Mouse (Mus musculus): ENCODE measurements around the gene Tmem210.
"Not testable (repeated sequence)": the region's sequence is repeated elsewhere in the genome, so short reads cannot be mapped to it uniquely, and the experiment has no call there.

Tmem210 gene

GRCm38 (mm10) chr2:25287927-25288649 lies at the start of gene Tmem210:
Tmem210 (plus strand) TSS chr2:25288145.
- DNase-seq = no peak

- no peak for DNase-seq
These were observed 48.2 kb upstream of the Tmem210 start for GRCm38 (mm10) chr2:25239766-25240165.

GRCm38 (mm10) chr2:25240310-25240709 lies 47.6 kb upstream of the Tmem210 start:
- no peak for DNase-seq

- DNase-seq = peak; percentile 65
These were observed 47.1 kb upstream of the Tmem210 start for GRCm38 (mm10) chr2:25240723-25241437.

GRCm38 (mm10) chr2:25241438-25241775 lies 46.5 kb upstream of the Tmem210 start:
- no peak for DNase-seq

- DNase-seq = peak; percentile 53
These were observed 45.8 kb upstream of the Tmem210 start, which contains the start of the genes Rnf208 and Cysrt1 for GRCm38 (mm10) chr2:25242101-25242506. Rnf208 (plus strand) TSS chr2:25242255. Cysrt1 (minus strand) TSS chr2:25242452.

- DNase-seq = no peak
These were observed 44.6 kb upstream of the Tmem210 start for GRCm38 (mm10) chr2:25243342-25243741.

GRCm38 (mm10) chr2:25244144-25244543 lies 43.8 kb upstream of the Tmem210 start:
- no peak for DNase-seq

- no peak for DNase-seq
These were observed 41.5 kb upstream of the Tmem210 start, which contains the start of gene AL732309.1 for GRCm38 (mm10) chr2:25246183-25247072. AL732309.1 (minus strand) TSS chr2:25246863.

- no peak for DNase-seq
These were observed 35.6 kb upstream of the Tmem210 start for GRCm38 (mm10) chr2:25252331-25252730.

GRCm38 (mm10) chr2:25255284-25255779 lies 32.6 kb upstream of the Tmem210 start, which contains the start of gene Tmem203:
Tmem203 (plus strand) TSS chr2:25255439.
- peak; percentile 77 for DNase-seq

GRCm38 (mm10) chr2:25256443-25257109 lies 31.4 kb upstream of the Tmem210 start:
- DNase-seq = not testable (repeated sequence)

GRCm38 (mm10) chr2:25257250-25257649 lies 30.7 kb upstream of the Tmem210 start:
- not testable (repeated sequence) for DNase-seq

GRCm38 (mm10) chr2:25258887-25259286 lies 29.1 kb upstream of the Tmem210 start:
- no peak for DNase-seq

GRCm38 (mm10) chr2:25261870-25262269 lies 26.1 kb upstream of the Tmem210 start:
- no peak for DNase-seq

- DNase-seq = peak; percentile 95
These were observed 25.6 kb upstream of the Tmem210 start, which contains the start of gene Tprn for GRCm38 (mm10) chr2:25262291-25262767. Tprn (plus strand) TSS chr2:25262618.

- peak; percentile 81 for DNase-seq
These were observed 24.9 kb upstream of the Tmem210 start for GRCm38 (mm10) chr2:25262795-25263622.

GRCm38 (mm10) chr2:25263623-25264285 lies 24.2 kb upstream of the Tmem210 start:
- peak; percentile 44 for DNase-seq

GRCm38 (mm10) chr2:25264286-25264660 lies 23.7 kb upstream of the Tmem210 start:
- DNase-seq = peak; percentile 45

GRCm38 (mm10) chr2:25264851-25265250 lies 23.1 kb upstream of the Tmem210 start:
- DNase-seq = peak; percentile 87
